Mouse (Mus musculus): Measurements from ENCODE around the gene Clcn3. TPM values are rescaled to one million over a fixed set of nuclear protein-coding genes. Genes with fewer than 3 reads are reported as not detected.
"Not testable (repeated sequence)": the region's sequence is repeated elsewhere in the genome, so short reads cannot be mapped to it uniquely, and the experiment has no call there.

The Clcn3 gene
- 10 to 100 TPM; 34.5 to 37.8 (median 35.6) TPM for total RNA-seq (2022)

DNA sequence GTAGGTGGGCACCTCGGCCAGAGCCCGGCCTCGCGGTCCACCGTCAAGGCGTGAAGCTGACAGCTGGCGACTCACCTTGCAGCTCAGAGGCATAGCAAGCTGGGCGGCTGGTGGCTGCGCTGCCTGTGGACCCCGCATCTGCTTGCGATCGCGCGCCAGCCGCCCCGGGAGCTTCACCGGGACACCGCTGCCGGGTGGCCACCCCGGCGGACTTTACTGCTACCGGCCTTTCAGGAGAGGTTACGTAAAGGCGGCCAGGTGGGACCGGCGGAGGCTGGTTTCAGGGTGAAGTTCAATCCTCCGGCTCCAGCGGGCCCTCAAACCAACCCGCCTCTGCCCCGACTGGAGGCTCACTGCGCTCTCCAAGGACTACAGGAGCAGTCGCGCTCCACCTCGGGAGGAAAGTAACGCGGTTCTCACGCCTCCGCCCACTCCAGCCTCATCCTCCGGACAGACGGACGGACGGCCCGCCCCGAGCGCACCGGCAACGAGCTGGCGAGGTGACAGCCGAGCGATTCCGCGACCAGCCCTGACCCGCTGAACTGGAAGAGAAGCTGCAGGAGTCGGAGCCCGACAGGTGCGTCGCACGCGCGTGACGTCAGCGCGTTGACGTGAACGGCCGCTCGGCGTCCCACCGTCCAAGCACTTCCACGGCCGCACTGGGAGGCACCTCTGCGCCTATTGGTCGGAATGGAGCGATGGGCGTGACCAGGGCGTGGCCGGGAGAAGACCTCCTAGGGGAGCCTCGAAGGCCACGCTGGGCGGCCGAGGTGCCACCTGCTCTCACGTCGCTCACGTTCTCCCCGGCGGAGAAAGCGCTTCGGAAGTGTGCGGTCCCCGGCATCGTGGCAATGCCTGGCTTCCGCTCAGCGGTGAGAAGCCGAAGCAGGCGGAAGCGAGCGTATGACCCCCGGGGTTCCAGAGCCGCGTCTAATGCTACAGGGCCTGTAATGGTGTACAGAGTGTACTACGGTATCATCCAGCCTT lies at the start of gene Clcn3:
Gene Clcn3 (minus strand): TSS at position 600 of the 987 bp plus-strand sequence.
- peak; percentile 93 to 95 for DNase-seq (ENCODE audit: low spot score in 2 of 2)

DNA sequence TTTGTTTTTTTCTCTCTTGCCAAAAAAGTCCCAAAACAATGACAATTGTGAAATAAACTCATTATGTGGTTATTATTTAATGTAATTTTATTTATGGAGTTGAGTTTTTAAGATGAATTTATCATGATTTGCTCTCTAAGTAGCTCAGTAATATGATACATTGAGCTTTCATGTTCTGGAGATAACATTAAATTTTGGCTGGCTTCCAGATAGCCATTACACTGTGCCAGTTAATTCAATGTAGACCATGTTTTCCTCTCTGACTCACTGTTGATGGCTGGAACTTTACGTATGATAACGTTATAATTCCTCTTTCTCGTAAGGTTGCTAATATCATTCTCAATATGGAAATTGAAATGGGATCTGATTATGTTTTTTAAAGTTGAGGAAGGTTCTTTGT lies 13.4 kb upstream of the Clcn3 start:
- DNase-seq (ENCODE audit: low spot score in 2 of 2) = no peak

DNA sequence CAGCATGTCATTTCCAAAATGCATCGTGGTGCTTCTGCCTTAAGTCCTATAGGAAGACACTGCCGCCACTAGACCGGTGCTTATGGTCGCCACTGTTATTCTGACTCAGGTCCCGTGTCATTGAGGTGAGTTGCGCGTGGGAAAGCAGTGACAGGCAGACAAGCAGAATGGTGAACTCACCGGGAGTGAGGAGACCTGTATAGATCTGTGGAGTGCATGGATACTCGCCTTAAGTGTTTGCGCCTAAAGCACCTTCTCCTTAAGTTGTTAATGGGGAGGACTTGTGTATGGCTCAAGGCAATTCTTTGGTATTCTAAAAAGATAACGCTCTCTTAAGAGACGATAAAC lies 10.5 kb upstream of the Clcn3 start:
- DNase-seq (ENCODE audit: low spot score in 2 of 2) = no peak

GRCm38 (mm10) chr8:60992910-60993638 lies 10.0 kb upstream of the Clcn3 start, which contains the start of gene Nek1:
Gene Nek1, plus strand, starts transcription at chr8:60993195.
- DNase-seq (ENCODE audit: low spot score in 2 of 2) = peak; percentile 93 to 95

DNA sequence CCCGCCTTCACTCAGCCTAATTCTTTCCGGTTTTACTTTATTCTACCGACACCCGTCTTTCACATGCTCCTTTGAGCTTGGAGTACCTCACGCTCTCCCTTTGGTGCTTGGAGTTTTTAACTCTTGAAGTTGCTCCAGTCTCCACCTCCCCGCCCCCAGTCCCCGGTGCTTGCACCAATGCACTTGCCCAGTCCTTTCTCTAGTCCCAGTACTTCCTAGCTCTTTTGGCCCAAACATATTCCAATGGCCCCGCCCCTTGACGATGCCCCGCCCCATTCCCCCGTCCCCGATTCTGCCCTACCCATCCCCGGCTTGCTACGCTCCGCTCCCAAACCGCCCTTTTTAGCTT lies 9.4 kb upstream of the Clcn3 start:
- peak in 1 of 2 experiments; percentile 67 for DNase-seq (ENCODE audit: low spot score in 2 of 2)

- DNase-seq (ENCODE audit: low spot score in 2 of 2) = not testable (repeated sequence)
Measured at GRCm38 (mm10) chr8:60984260-60985010, 1.3 kb upstream of the Clcn3 start.

DNA sequence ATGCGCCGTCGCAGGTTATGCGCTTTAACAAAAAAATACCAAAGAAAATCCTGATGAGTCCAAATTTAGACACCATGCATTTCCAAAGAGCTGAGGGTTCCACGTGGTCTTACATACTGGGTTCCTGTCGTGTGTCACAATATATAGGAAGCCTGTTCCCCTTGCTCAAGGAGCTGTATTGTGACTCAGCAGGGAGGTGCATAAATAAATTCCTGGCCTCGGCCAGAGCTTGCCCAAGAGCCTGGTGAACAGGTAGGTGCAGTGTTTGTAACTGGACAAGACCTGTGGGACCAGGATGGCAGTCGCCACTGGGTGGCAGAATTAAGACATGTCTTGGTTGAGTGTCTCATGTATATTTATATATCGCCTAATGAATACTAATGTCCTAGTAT lies 584 bp upstream of the Clcn3 start:
- peak; percentile 25 to 42 for DNase-seq (ENCODE audit: low spot score in 2 of 2)

- DNase-seq (ENCODE audit: low spot score in 2 of 2) = no peak
Measured at GRCm38 (mm10) chr8:60981388-60981787, 1.7 kb downstream of the Clcn3 start.

- no peak for DNase-seq (ENCODE audit: low spot score in 2 of 2)
Measured at GRCm38 (mm10) chr8:60978496-60978895, 4.6 kb downstream of the Clcn3 start.

- no peak for DNase-seq (ENCODE audit: low spot score in 2 of 2)
Measured at GRCm38 (mm10) chr8:60976818-60977217, 6.3 kb downstream of the Clcn3 start.

- DNase-seq (ENCODE audit: low spot score in 2 of 2) = no peak
Measured at GRCm38 (mm10) chr8:60974837-60975236, 8.3 kb downstream of the Clcn3 start.

DNA sequence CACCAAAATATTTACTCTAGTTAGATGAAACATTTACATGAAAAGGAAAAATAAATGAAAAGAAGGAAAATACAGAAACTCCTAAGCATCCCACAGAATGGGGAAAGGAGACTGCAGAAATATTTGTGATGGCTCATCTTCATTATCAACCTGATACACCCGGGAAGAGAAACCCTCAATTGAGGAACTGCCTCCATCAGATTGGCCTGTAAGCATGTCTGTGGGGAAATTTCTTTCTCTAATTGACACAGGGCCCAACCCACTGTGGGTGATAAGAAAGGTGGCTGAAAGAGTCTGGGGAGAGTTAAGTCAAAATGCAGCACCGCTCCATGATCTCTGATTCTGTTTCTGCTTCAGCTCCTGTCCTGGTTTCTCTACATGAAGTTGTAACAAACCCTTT lies 9.7 kb downstream of the Clcn3 start:
- DNase-seq (ENCODE audit: low spot score in 2 of 2) = no peak

DNA sequence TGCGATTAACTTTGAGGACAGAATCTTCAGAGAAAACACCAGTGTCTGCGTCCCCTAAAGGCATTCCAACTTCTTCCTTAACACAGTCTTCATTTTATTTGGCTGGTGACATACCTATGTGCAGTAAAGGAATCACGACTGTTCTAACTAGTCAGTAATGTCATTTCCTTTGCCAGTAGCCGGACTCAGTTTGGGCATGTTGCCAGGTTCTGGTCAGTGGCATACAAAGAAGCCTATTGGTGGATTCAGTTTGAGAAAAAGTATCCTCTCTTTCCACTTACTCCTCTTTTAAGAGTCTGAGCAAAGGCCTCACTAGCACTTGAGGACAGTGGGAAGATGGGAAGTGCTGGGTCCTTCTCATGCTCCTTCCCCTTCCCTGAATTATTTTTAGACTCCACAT lies 11.3 kb downstream of the Clcn3 start:
- DNase-seq (ENCODE audit: low spot score in 2 of 2) = no peak

GRCm38 (mm10) chr8:60969091-60969490 lies 14.0 kb downstream of the Clcn3 start:
- no peak for DNase-seq (ENCODE audit: low spot score in 2 of 2)

DNA sequence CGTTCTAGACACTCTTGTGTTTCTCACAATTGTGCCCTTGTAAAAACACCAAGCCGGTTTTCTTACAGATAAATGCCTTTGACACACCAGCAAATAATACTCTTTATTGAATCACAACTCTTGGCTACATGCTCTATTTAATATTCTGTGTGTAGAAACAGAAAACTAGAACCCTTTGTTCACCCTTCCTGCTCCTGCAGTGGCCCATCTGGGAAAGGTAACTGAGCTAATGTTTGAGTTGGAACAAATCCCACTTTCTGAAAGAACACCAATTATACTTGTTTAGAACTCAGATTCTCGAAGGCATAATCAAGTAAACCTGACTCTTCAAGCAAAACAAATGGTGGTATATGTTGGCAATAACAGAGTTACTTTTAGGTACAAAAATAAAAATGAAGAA lies 17.4 kb downstream of the Clcn3 start:
- DNase-seq (ENCODE audit: low spot score in 2 of 2) = no peak

GRCm38 (mm10) chr8:60965306-60965705 lies 17.8 kb downstream of the Clcn3 start:
- DNase-seq (ENCODE audit: low spot score in 2 of 2) = no peak

- DNase-seq (ENCODE audit: low spot score in 2 of 2) = no peak
Measured at GRCm38 (mm10) chr8:60964518-60964917, 18.6 kb downstream of the Clcn3 start.

DNA sequence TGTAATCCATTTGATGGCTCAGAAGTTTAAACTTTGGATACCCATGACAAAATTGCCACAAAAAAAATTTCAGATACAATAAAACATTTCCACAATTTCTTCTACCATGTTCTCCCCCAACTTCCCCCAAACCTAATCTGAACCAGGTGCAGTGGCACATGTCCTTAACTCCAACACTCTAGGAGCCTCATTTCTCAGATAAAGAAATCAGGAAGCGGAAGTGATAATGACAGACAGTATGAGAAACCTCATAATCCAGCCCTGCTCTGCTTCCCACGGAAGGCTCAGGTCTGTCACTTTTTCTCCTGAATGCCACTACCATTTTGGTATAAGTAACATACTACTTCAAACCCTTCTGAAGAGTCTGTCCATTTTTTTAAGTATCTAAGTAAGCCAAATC lies 19.2 kb downstream of the Clcn3 start:
- no peak for DNase-seq (ENCODE audit: low spot score in 2 of 2)

- no peak for DNase-seq (ENCODE audit: low spot score in 2 of 2)
Measured at GRCm38 (mm10) chr8:60962763-60963162, 20.3 kb downstream of the Clcn3 start.

DNA sequence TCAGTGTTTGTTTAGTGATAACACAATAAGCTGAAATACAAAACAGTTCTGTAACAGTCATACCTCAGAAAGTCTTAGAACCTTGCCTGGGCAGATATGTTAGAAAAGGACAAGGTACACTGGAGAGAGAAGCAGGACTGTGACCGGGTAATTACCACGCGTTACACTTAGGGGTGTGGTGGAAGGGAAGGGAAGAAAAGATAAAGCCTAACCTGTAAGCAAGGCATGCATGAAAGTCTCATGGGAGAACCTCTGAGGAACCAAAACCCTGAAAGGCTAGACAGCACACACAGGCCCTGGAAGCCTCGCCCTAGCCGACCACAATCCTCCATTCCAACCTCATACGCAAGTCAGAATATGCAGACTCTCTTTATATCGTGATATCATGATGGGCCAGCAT lies 26.3 kb downstream of the Clcn3 start:
- DNase-seq (ENCODE audit: low spot score in 2 of 2) = no peak

DNA sequence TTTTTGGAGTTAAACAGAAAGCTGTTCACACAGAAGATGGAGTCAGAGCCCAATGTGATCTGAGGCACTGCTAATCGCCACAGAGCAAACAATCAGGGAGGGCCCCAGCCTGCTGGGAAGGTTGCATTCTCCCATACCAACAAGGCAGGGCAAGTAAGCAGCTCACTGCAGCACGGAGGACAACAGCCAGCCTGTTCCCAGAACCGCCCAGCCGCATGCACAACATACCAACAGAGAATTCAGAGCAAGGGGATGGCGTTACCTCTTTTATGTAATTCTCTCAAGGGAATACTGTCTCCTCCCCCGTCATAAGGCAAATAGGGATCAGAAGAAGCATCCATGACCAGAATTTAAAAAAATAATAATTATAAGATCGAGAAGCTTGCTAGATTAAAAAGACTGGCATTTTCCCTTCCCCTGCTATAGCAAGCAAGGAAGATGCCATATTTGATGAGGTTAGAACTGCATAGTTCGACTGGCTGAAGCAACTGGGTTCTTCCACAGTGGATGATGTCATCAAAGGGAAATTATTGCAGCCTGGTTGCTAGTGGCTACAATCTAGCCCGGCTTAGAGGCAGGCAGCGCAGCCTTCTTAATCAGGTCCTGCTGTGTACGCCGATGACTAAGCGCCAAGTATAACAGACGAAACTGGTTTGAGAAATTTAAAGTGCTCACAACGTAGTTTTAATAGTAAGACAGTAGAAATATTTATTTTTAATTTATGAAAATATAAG lies 28.7 kb downstream of the Clcn3 start:
- peak; percentile 41 to 63 for DNase-seq (ENCODE audit: low spot score in 2 of 2)

All from gastrocnemius, adult 8-10 months (tissue).